Mouse (Mus musculus): Measurements from ENCODE around the gene Prdm10.

DNA sequence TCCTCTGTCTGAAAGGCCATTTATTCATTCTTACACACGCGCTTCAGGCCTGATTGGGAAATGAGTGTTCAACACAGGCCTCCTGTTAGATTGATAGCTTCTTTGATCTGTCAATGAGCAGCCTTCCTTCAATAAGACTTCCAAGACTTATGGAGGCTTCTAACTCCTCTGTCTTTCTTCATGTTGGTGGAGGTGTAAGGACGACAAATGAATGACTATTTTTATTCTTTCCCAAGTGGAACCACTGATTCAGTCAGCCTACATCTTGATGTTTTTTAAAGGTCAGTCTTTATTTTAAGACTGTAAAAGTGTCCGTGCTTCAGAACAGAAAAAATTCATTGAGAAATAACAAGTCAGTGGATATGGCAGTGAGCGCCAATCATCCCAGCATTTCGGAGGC, 35.3 kb upstream of the Prdm10 start:
- TF ChIP-seq TAL1 (IDR thresholded peaks at IDR 0.05; ENCODE audit: low read length) = no peak
- TF ChIP-seq GATA1 (IDR thresholded peaks at IDR 0.05; ENCODE audit: low read length) = no peak
